Mouse (Mus musculus) layer of hippocampus, adult 11-12 months (tissue): ENCODE data around the gene Adcy5.

ENCODE experiments used
- DNase-seq: peaks from one replicate; pipeline ENCODE4 v3.0.0; 2022; ENCODE audit warnings: low spot score

Adcy5 gene

DNA sequence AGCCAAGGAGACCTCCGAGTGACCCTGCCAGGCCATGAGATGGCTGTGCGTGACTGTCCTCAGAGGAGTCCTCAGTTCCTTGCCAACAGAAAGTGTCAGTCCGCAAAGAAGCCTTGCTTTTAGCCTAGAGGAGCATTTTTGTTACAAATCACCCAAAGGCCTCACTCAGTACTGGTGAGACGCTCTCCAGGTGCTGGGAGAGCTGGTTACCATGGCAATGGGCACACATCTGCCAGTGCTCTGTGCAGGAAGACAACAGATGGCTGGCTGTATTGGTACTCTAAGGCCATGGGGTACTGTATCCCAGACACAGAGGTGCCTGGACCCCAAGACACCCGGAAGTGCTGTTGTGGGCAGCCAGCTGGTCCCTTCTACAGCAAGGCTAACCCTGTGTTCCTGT, 51.0 kb downstream of the Adcy5 start:
- DNase-seq, result no peak

GRCm38 (mm10) chr16:35206426-35206825, 51.7 kb downstream of the Adcy5 start:
- DNase-seq, result no peak

DNA sequence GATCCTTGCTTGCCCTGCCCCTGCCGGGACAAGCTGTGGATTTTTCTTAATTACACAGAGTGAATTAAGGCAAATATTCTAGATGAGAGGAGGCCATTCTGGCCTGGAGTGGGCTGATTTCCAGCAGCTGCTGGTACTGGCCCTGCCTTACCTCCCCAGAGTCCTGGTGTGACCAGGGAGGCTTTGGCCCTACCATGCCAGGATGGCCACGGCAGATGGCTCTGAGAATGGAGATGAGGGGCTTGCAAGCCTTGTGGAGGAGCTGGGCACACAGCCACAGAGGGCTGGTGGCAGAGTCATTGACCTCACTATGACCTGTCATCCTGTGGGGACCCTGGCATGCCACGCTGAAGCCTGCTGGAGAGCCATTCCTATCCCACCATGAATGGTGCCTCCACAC, 54.1 kb downstream of the Adcy5 start:
- no peak for DNase-seq

- no peak for DNase-seq
These were observed 55.1 kb downstream of the Adcy5 start for GRCm38 (mm10) chr16:35209753-35210152.

GRCm38 (mm10) chr16:35215047-35215446, 60.4 kb downstream of the Adcy5 start:
- DNase-seq, result no peak

DNA sequence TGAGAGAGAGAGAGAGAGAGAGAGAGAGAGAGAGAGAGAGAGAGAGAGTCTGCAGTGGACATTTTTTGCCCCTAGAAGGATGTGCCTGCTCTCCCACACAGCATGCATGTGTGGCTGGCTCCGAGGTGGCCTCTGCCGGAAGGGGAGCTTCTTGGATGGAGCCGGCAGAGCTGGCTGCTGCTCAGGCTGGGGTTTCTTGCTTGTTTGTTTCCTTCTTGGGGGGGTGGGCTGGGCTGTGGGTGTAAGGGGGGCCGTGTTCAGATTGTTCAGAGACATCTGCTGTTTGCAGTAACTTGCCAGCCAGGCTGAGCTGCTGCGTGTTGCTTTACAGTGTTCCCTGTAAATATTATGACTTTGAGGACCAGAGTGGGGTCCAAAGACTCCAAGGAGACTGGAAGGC, 60.8 kb downstream of the Adcy5 start:
- DNase-seq, result no peak

- no peak for DNase-seq
These were observed 62.3 kb downstream of the Adcy5 start for GRCm38 (mm10) chr16:35216826-35217491.

DNA sequence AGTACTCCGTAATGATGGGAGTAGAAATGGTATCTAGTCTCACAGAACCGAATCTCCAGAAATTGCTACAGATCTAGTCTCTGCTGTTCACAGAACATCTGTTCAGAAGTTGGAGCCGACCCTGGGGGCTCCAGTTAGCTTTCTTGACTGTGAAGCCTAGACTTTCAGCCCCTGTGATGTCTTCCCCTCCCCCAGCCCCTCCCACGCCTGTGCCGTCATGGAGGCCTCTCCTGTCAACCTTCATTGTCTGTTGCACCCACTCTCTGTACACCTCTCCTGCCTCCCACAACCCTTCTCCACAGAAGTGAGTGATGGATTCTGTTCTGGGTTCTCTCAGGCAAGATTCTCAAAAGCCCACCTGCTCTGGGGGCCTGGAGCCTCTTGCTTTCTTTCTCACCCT, 65.7 kb downstream of the Adcy5 start:
- no peak for DNase-seq

DNA sequence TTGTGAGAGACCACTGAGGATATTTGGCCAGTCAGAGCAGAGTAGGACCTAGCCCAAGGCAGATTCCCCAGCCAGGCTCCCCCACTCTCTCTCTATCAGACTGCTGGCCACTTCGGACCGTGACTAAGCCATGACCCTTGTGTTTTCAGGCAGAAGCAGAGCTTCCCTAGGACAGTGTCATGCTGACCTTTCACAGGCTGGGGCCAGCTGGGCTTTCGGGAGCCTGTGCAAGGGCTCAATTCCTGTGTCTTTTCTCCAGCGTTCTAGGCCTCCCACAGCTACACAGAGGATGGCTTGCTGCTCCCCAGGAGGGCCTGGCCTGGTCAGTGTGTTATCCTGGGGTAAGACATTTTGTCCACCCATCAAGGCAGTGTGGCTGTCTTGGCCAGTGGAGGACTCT, 66.9 kb downstream of the Adcy5 start:
- DNase-seq, result no peak

GRCm38 (mm10) chr16:35223930-35224329, 69.3 kb downstream of the Adcy5 start:
- DNase-seq, result no peak

DNA sequence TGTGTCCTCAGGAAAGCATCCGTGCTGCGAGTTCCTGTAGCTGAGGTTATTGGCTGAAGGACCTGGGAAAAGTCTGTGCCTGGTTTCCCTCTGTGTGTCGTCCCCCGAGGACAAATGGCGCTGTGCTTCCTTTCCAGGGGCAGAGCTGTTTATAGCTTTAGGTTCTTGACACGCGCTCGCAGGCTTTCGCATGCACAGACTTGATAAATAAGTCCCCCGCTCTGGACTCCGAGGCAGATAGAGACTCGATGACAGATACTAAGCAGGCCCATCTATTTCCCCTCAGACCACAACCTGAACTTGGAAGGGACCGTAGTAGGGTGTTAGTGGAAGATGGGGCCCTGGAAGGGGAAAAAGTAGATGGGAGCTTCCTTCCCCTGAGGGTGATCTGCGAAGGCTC, 70.0 kb downstream of the Adcy5 start:
- no peak for DNase-seq

DNA sequence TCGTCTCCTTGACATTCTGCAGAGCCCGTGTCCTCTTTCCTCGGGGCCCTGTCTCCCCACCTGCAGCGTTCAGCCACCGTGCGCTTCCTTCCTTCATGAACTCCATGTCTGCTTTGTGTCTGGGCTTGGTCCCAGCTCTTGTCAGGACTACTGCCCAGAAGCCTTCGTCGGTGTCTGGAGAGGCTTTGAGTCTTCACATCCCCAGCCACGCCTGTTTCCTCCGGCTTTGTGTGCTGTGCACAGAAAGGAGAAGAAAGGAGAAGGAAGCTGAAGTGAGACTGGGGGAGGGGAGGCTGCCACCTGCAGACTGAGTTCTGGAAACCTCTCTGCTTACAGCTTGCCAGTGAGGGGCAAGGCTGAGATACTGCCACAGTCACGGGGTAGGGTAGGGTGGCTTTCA, 74.9 kb downstream of the Adcy5 start:
- DNase-seq, result no peak

GRCm38 (mm10) chr16:35232153-35232750, 77.6 kb downstream of the Adcy5 start:
- DNase-seq, result no peak

DNA sequence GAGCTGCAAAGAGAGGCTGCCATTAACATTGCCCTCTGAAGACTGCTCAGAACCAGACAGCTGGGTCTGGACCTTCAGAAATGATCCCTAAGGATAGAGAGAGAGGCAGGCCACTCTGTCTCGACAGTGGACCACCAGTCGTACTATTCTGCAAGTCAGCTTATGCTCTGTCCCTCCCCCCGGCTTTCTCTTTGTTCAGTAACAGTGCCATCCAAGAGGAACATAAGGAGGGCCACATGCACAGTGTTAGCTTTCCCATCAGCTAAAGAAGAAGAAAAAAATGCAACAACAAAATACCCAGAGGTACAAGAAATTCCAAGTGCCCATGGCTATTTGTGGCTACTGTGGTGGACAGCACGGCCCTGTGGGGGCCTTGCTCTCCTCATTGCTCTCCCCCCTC, 78.7 kb downstream of the Adcy5 start:
- no peak for DNase-seq

DNA sequence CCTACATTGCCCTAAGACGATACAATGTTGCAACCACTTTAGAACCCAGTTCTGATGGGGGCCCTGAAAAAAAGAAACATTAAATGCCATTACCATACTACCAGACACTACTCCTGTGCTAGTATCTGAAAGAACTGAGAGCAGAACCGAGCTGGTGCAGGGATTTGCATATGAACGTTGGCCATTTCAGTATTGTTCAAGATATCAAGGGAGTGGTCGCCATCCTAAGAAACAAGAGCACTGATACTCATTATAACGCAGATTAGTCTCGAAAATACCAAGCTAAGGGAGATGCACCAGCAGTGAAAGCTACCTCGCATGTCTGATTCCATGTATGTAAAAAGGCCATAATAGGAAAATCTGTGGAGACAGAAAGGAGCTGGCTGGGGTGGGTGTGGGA, 82.4 kb downstream of the Adcy5 start:
- no peak for DNase-seq

- no peak for DNase-seq
These were observed 84.8 kb downstream of the Adcy5 start for GRCm38 (mm10) chr16:35239318-35239965.

GRCm38 (mm10) chr16:35239966-35240730, 85.5 kb downstream of the Adcy5 start:
- DNase-seq, result no peak

DNA sequence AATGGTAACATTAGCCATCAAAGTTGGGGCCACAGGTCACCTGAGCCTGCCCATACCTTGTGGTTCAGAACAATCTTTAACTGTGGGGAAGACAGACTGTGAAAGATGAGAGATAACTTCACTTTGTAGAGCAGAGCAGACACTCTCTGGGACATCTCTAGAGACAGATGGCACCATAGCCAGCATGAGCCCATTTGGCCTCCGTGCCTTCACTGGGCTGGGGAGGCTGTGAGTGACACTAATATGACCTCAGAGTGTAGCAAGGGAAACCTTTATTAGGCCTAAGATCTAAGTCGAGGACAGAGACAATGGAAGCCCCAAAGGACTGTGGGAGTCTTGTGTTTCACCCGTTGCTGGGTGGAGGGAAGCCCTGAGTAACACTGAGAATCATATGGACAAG, 92.7 kb downstream of the Adcy5 start:
- DNase-seq, result no peak

DNA sequence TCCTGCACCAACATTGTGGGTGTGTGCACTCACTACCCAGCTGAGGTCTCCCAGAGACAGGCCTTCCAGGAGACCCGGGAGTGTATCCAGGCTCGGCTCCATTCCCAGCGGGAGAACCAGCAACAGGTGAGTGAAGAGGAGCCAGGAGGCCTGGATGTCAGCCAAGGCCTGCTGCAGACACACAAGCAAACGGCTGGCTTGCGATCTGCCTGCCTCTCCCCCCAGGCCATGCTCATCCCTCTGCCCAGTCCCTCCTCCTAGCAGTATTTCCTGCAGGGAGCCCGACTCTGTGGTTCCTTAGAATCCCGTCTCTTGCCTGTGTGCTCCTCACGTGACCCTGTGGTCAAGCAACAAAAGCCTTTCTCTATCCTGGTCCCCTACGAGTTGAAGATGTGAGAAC, 94.1 kb downstream of the Adcy5 start:
- DNase-seq, result no peak

DNA sequence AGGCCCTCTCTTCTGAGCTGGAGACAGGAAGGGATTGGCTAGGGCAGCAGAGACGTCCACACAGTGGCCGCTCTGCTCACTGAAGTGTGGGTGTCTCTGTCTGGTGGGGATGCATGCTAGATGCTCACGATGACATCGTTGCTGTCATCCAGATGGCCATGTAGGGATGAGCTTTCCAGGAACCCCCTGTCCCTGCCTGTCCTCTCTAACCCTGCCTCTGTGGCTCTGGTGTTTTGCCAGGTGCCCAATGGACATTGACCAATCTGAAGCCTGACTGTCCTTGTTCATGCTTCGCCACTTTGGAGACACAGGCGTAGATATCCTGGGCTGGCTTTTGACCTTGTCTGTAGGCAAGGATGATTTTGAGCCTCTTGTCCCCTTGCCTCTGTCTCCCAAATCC, 95.1 kb downstream of the Adcy5 start:
- DNase-seq, result no peak

DNA sequence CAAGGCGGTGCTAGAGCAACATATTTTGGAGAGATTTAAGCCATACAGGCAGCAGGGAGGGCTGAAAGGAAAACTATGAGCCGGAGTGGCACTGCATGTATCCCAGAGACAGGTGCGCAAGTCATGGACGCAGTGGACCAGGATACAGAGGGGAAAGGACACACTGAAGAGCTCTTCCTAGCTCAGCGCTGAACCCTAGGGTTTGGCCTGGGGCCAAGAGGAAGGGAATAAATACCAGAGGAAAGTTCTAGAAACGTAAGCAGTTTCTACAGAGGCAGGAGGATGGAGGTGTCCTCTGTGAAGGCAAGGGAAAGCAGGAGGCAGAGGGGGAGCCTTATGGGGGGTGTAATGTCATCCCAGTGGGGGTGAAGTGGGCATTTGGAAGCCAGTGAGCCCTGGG, 97.0 kb downstream of the Adcy5 start:
- DNase-seq, result no peak

GRCm38 (mm10) chr16:35252967-35253366, 98.3 kb downstream of the Adcy5 start:
- no peak for DNase-seq

DNA sequence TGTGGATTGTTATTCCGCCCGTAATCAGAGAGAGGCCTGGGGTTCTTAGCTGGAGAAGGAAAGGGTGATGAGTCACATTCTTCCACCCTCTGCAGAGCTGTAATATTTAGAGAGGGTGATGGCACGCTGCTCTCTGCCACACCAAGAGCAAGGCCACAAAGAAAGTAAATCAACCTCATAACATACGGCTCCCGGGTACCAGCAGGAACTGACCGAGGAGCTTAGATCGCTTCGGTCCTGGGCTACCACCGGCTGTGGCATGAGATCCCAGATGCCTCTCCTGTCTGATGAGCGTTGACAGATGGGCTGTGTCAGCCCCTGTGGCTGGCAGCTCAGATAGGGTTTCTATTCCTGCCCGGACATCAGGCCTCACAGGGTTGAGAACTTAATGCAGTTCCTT, 101.3 kb downstream of the Adcy5 start:
- no peak for DNase-seq
